Mouse (Mus musculus): ENCODE results near the gene Xpc.

Gene Xpc

DNA sequence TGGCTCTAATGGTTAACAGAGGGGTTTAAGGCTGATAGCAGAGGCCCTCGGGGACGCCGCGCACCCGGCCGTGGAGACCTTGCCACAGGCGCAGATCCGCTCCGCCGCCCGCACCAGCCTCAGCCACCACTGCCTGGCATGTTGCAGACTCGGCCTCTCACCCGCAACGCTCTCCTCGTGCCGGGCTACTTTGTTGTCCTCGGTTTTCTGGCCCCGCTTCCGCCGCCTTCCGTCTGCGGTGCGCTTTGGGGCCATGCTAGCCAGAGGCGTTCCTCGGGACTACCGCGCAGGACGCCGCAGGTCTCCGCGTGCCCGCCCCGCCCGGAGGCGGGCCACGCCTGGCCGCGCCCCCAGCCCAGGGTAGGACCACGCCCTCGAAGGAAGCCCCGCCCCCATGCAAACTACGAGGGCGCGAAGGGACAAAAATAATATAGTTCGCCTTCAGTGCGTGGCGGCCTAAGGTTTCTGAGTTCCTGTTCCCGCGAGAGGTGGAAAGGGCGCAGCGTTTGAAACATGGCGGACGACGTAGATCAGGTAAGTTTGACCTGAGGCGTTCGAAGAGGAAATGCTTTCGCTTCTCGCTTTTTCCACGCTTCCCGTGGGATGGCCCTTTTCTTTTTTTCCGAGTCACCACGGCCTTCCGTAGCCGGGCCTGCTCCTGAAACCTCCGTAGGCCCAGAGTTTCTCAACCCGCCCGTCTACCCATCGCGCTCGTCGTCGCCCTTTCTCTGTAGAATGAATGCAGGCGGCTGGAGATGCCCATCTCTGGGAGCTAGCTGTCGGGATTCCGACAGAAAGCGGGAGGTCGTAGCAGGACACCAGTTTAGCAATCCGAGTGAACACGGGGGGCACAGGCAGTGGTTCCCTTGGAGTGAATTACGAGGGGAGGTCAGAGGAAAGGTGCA is at the start of gene Xpc, which contains the start of gene Lsm3:
Gene Xpc, minus strand, starts transcription at position 344 of the 905 bp plus-strand sequence.
Gene Lsm3, plus strand, starts transcription at position 384 of the 905 bp plus-strand sequence.
- peak; percentile 98 to 99 for DNase-seq

DNA sequence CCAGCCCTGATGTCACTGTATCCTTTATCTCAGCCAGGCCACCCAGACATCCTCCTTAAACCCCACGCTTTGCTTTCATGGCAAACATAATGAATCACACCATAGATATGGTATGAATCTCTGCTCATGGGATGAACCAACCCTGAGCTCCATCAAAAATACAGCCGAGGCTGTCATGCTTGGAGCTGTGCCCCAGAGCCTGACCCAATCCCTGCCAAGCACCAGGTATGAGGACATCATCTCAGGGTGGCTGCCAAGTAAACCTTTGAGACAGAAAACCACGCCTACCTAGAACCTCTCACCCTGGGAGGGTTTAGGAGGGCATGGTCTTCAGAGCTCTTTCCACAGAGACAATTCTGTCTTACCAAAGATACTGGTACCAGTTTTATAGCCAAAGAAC is 47.3 kb upstream of the Xpc start:
- no peak for DNase-seq

DNA sequence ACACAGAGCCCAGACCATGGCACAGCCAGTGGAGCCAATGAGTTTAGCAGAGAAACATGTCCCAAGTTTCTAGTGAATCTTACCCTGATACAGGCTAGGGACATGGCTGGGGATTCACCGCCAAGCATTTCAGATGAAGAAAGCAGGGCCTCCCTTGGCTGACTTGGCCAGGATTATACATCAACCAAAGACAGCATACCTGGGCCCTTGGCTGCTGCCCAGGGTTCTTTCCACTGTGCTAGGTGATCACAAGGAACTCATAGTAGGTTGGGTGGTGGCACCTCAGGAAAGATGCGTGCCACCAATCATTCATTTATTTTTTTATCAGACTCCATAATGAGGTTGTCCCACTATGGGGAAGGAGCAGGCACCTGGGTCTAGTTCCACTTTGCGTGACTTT is 44.5 kb upstream of the Xpc start:
- no peak for DNase-seq

DNA sequence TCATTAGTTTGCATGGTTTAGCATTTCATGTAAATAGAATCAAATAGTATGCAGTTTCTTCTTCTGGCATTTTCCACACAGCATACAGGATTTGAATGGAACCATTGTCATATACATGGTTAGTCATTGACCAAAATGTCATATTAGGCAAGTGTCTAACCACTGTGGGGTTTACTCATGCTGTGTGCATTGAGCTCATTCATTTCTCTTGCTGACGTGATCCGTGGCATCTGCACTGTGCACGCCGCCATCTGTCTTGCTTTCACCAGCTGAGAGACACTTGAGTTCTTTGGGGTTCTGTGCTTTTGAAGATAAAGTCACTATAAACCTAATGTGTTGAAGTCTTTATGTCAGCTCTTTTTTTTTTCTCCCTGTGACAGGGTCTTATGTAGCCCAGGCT is 43.7 kb upstream of the Xpc start:
- no peak for DNase-seq

DNA sequence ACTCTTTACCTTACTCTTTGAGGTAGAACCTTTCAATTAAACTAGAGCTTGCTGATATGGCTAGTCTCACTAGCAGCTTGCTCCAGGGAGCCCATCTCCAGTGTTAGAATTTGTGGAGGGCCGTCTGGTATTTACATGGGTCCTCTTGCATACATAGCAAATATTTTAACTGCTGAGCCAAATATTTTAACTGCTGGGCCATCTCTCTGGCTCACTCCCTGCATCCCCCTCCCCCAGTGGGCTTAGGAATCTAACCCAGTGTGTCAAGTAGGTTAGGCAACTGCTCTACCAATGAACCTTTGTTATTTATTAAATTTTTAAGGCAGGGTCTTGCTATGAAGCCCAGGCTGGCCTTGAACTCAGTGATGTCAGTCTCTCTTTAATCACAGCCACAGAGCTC is 42.9 kb upstream of the Xpc start:
- DNase-seq, result peak in 1 of 2 experiments; percentile 60

GRCm38 (mm10) chr6:91552693-91553092 is 37.0 kb upstream of the Xpc start:
- no peak for DNase-seq

DNA sequence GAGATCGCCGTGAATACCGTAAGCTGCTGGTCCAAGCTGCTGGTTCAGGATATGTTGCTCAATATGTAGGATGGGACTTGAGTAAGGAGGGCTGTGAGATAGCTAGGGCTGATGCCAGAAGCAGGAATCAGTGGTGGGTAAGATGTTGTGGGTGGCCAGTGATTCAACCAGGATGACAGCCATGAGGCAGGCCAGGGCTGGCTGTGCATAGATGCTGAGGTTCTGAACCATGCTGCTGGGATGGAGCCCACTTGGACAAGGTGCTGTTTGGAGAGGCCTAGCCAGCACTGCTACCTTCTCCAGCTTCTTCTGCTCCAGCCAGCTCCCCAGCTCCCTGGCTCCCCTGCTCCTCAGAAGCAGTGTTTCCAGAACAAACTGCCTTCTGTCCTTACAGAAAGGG is 36.0 kb upstream of the Xpc start:
- no peak for DNase-seq

- DNase-seq, result peak; percentile 75 to 92
These were observed 33.9 kb upstream of the Xpc start for GRCm38 (mm10) chr6:91549621-91550020.

DNA sequence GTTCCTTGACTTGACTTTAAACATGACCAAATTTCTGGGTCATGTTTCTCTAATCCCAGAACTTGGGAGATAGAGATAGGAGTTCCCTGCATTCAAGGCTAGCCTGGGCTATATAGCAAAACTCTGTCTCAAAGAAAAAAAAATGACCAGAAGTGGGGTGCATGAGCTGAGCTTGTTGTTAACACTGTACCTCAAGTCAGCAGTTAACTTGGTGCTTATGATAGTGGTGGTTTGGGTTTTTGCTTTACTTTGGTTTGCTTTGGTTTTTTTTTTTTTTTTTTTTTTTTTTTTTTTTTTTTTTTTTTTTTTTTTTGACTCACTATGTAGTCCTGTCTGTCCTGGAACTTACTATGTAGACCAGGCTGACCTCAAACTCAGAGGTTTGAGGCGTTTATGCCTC is 31.6 kb upstream of the Xpc start:
- no peak for DNase-seq

- DNase-seq, result peak; percentile 23 to 68
These were observed 30.7 kb upstream of the Xpc start for GRCm38 (mm10) chr6:91546241-91546884.

- DNase-seq, result no peak
These were observed 27.4 kb upstream of the Xpc start for GRCm38 (mm10) chr6:91543056-91543455.

DNA sequence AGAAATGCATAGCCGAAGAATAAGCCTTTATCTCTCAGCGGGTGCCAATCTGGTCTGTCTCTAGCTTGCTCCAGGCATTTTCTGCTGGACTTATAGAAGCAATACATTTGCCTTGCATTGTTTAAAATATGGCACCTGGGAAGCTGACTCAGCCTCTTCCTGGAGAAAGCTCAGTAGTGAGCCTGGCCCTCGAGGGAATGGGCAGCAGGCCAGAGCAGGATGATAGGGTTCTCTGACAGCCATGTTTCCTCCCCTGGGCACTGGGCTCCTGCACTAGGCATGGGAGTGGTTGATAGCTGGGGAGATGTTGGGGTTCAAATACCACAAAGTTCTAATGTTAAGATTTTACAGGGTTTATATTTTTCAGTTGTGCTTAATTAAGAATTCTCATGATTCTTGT is 25.6 kb upstream of the Xpc start:
- DNase-seq, result no peak

DNA sequence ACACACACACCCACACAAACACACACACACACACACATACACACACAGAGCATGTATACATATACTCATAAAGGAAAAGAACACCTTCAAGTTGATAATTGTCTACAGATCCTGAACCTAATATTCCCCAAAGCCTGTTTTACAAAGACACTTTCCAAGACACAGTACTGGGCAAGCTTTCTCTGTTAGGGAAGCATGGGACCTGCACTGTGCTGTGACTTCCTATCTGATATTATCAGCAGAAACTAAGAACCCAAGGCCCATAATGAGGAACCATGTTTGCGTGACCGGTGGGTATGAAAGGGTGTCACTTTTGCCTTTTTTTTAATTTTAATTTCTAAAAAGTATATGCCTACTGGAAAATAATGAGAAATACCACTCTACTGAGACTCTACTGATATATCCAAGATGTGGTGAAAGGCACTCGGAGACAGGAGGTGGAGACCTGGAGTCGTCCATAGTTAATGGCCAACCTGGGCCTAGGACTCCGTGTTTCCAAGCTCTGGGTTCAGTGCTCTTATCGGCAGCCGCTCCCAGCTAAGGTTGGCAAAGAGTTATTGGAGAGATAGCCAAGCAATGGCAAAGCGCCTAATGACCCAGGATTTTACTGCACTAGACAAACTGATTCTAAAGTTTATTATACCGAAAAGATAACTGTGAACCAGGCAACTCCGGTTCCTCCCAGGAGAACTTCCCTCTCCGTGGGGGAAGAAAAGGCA is 20.5 kb upstream of the Xpc start:
- DNase-seq, result no peak

GRCm38 (mm10) chr6:91535231-91535630 is 19.5 kb upstream of the Xpc start:
- no peak for DNase-seq

DNA sequence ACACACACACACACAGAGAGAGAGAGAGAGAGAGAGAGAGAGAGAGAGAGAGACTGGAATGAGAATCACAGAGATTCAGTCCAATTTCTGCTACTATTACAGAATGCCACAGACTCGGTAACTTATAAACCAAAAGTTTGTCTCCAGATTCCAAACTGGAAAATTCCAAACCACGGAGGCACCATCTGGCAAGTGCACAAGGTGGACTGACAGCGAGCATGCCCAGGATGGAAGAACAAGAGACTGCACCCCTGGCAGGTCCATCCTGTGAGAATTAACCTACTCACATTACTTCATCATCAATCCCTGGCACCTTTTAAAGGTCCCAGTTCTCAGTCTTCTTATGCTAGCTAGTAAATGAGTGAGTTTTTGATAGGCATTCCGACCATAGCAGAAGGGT is 18.6 kb upstream of the Xpc start:
- DNase-seq, result no peak

DNA sequence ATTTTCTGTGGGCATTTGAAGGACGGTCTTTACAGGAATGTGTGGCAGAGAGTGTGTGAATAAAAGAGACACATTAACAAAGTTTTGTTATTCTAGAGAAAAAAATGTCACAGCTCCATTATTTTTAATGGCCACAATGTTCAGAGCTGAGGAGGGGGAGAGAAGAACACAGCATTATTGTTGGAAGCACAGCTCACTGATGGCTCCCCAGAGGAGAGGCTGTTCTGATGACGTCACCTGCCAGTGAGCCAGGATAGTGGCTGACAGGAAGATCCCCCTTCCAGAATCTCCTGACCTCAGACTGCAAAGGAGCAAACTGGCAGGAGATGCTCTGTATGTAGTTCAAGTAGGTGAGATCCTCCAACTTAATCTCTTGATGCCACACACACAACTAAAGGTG is 18.1 kb upstream of the Xpc start:
- no peak for DNase-seq

DNA sequence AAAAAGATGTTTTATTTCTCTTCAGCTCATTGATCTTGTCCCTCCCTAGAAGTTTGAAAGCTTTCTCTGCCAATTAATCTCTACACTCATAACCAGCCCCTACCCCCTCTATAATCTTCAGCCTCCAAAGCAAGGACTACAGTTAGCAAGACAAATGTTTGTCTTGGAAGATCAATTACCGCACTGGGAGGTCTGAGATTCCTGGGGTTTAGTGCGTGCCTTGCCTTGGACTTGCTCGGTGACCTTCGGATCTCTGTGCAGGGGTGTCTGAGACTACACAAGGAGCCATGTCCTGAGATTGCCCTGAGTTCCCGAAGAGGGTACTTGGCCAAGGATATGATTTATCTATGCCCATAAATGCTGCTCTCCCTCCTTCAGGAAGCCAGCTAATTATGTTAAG is 17.7 kb upstream of the Xpc start:
- DNase-seq, result no peak

DNA sequence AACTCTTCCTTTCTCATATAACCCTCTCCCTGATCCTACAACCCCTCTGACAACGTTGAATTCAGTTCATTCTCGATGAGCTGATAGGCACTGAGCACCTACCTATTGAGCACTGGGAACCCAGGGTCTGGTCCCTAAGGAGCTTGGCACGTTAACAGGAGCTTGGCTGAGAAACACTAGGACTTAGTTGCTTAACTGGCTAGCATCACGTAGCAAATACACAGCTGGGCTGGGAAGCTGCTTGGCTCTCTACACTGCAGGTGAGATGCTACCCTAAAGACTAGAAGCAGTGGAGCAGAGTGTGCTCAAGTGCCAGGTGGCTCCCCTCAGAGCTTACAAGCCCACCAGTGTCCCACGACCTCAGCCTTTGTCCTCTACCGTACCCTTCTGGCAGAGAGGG is 17.0 kb upstream of the Xpc start:
- no peak for DNase-seq

- DNase-seq, result no peak
These were observed 15.6 kb upstream of the Xpc start for GRCm38 (mm10) chr6:91531276-91531675.

GRCm38 (mm10) chr6:91530673-91531072 is 15.0 kb upstream of the Xpc start:
- no peak for DNase-seq

GRCm38 (mm10) chr6:91528265-91528664 is 12.6 kb upstream of the Xpc start:
- DNase-seq, result no peak

DNA sequence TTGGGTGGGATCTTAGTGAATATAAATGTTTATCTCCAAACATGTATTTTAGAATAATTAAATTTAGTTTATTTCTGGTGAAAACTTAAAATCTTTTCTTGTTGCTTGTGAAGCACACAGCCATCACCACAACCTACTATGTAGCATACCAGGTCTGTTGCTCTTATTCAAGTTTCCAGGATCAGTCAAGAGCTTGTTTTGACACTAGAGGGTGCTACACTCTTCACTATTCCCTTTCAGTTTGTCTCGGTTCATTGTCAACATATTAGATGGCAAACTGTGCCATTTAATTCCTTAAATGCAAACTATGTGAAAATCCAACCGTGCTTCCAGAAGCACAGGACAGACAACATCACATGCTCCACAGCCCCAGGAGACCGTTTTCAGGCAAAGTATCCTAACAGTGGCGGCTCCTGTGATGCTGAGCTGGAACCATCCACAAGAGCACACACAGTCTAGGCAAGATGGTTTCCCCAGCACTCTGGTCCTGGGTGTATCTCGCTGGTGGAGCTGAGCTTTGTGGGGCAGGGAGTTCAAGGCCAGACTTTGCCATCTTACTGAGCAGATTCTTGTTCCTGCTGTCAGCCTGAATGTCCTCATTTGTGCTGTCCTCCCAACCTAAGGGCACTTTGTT is 11.7 kb upstream of the Xpc start:
- no peak for DNase-seq

DNA sequence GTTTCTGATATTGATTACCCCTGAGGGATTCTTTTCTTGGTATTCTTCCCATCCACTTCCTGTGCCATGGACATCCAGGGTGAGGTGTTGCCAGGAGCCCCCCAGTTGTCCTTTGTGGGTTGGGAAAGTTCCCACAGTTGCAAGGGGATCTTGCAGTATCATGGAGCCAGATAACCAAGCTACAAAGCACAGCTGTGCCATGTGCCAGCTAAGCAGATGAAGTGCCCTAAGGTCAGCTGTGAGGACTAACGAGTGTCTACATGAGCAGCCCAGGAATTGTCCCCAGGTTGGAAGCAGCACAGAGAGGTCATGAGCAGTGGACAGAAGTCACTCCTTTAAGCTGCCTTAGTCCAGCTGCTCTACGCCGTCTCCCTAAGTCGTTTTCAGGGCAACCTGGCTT is 9.9 kb upstream of the Xpc start:
- DNase-seq, result no peak
